Mouse (Mus musculus): Measurements from ENCODE around the gene Dyrk1b. TPM values are rescaled to one million over a fixed set of nuclear protein-coding genes. Genes with fewer than 3 reads are reported as not detected.
"Not testable (repeated sequence)": the region's sequence is repeated elsewhere in the genome, so short reads cannot be mapped to it uniquely, and the experiment has no call there.

Dyrk1b gene
- polyA plus RNA-seq, 1 experiment from 2014 or later = 17.3 TPM

- Histone ChIP-seq H3K4me2 (ENCODE audit: low read length) (no peak overlapping the region), H3K4me3 (replicated peaks; ENCODE audit: low read depth, low read length) (no peak overlapping the region), H3K36me3 (ENCODE audit: control insufficient read depth, insufficient read depth, low read length) (no peaks in the 10 kb centered on the region), H3K27ac (replicated peaks; ENCODE audit: low read depth, low read length) (no peak overlapping the region), H3K27me3 (ENCODE audit: control insufficient read depth, insufficient read depth, low read length) (no peaks in the 10 kb centered on the region), H3K4me1 (ENCODE audit: control insufficient read depth, insufficient read depth, low read length) (no peaks in the 10 kb centered on the region), H3K9ac (replicated peaks; ENCODE audit: low read length) (no peak overlapping the region), H3K9me3 (ENCODE audit: control insufficient read depth, low read length) (no peaks in the 10 kb centered on the region)
- DNase-seq (no peak), ATAC-seq (ENCODE audit: low FRiP score, low TSS enrichment) (no peak)
- WGBS = 80% methylated on average over 4 of the region's 4 CpGs
Observed at GRCm38 (mm10) chr7:28206044-28206600, 26.9 kb downstream of the Dyrk1b start.

- Histone ChIP-seq H3K36me3 (ENCODE audit: control insufficient read depth, insufficient read depth, low read length) (no peaks in the 10 kb centered on the region), H3K9ac (replicated peaks; ENCODE audit: low read length) (peak overlapping the region; percentile 40; the same call in 1 of the 2 replicates), H3K27me3 (ENCODE audit: control insufficient read depth, insufficient read depth, low read length) (no peaks in the 10 kb centered on the region), H3K4me1 (ENCODE audit: control insufficient read depth, insufficient read depth, low read length) (no peaks in the 10 kb centered on the region), H3K27ac (replicated peaks; ENCODE audit: low read depth, low read length) (no peak overlapping the region), H3K9me3 (ENCODE audit: control insufficient read depth, low read length) (no peaks in the 10 kb centered on the region), H3K4me2 (ENCODE audit: low read length) (peak overlapping the region; percentile 58), H3K4me3 (replicated peaks; ENCODE audit: low read depth, low read length) (peak overlapping the region; percentile 26)
- DNase-seq (no peak), ATAC-seq (ENCODE audit: low FRiP score, low TSS enrichment) (no peak)
- WGBS = 52% methylated on average over 12 of the region's 12 CpGs
Observed at GRCm38 (mm10) chr7:28208396-28208987, 29.2 kb downstream of the Dyrk1b start.

- Histone ChIP-seq H3K27ac (replicated peaks; ENCODE audit: low read depth, low read length) (no peak overlapping the region), H3K4me3 (replicated peaks; ENCODE audit: low read depth, low read length) (peak overlapping the region; percentile 26), H3K9me3 (ENCODE audit: control insufficient read depth, low read length) (no peaks in the 10 kb centered on the region), H3K4me2 (ENCODE audit: low read length) (peak overlapping the region; percentile 58), H3K27me3 (ENCODE audit: control insufficient read depth, insufficient read depth, low read length) (no peaks in the 10 kb centered on the region), H3K9ac (replicated peaks; ENCODE audit: low read length) (peak overlapping the region; percentile 40; the same call in 1 of the 2 replicates), H3K4me1 (ENCODE audit: control insufficient read depth, insufficient read depth, low read length) (no peaks in the 10 kb centered on the region), H3K36me3 (ENCODE audit: control insufficient read depth, insufficient read depth, low read length) (no peaks in the 10 kb centered on the region)
- ATAC-seq (ENCODE audit: low FRiP score, low TSS enrichment) (no peak), DNase-seq (peak; percentile 87)
- 58% methylated on average over 19 of the region's 19 CpGs for whole genome bisulfite sequencing
Observed at GRCm38 (mm10) chr7:28208988-28209508, 29.8 kb downstream of the Dyrk1b start.

GRCm38 (mm10) chr7:28210731-28211130, 31.5 kb downstream of the Dyrk1b start:
- Histone ChIP-seq H3K4me3 (replicated peaks; ENCODE audit: low read depth, low read length) (no peak overlapping the region), H3K36me3 (ENCODE audit: control insufficient read depth, insufficient read depth, low read length) (no peaks in the 10 kb centered on the region), H3K27ac (replicated peaks; ENCODE audit: low read depth, low read length) (no peak overlapping the region), H3K4me1 (ENCODE audit: control insufficient read depth, insufficient read depth, low read length) (no peaks in the 10 kb centered on the region), H3K4me2 (ENCODE audit: low read length) (no peak overlapping the region), H3K9ac (replicated peaks; ENCODE audit: low read length) (no peak overlapping the region), H3K9me3 (ENCODE audit: control insufficient read depth, low read length) (no peaks in the 10 kb centered on the region), H3K27me3 (ENCODE audit: control insufficient read depth, insufficient read depth, low read length) (no peaks in the 10 kb centered on the region)
- DNase-seq (no peak), ATAC-seq (ENCODE audit: low FRiP score, low TSS enrichment) (no peak)
- WGBS = 48% methylated on average over 5 of the region's 5 CpGs

- Histone ChIP-seq H3K4me1 (ENCODE audit: control insufficient read depth, insufficient read depth, low read length) (no peaks in the 10 kb centered on the region), H3K4me2 (ENCODE audit: low read length) (no peak overlapping the region), H3K4me3 (replicated peaks; ENCODE audit: low read depth, low read length) (no peak overlapping the region), H3K9ac (replicated peaks; ENCODE audit: low read length) (no peak overlapping the region), H3K27me3 (ENCODE audit: control insufficient read depth, insufficient read depth, low read length) (no peaks in the 10 kb centered on the region), H3K27ac (replicated peaks; ENCODE audit: low read depth, low read length) (no peak overlapping the region), H3K36me3 (ENCODE audit: control insufficient read depth, insufficient read depth, low read length) (no peaks in the 10 kb centered on the region), H3K9me3 (ENCODE audit: control insufficient read depth, low read length) (no peaks in the 10 kb centered on the region)
- ATAC-seq (ENCODE audit: low FRiP score, low TSS enrichment) (no peak), DNase-seq (peak; percentile 34)
- 41% methylated on average over 10 of the region's 10 CpGs for WGBS
Observed at GRCm38 (mm10) chr7:28214142-28214541, 34.9 kb downstream of the Dyrk1b start.

GRCm38 (mm10) chr7:28215950-28216349, 36.7 kb downstream of the Dyrk1b start:
- WGBS = 83% methylated on average over 2 of the region's 2 CpGs
- not testable (repeated sequence) for H3K9me3 ChIP-seq (ENCODE audit: control insufficient read depth, low read length)

GRCm38 (mm10) chr7:28217811-28218210, 38.5 kb downstream of the Dyrk1b start:
- not testable (repeated sequence) for H3K36me3 ChIP-seq (ENCODE audit: control insufficient read depth, insufficient read depth, low read length); H3K4me3 ChIP-seq (replicated peaks; ENCODE audit: low read depth, low read length); H3K9ac ChIP-seq (replicated peaks; ENCODE audit: low read length); DNase-seq; H3K9me3 ChIP-seq (ENCODE audit: control insufficient read depth, low read length); H3K4me2 ChIP-seq (ENCODE audit: low read length); ATAC-seq (ENCODE audit: low FRiP score, low TSS enrichment); H3K27ac ChIP-seq (replicated peaks; ENCODE audit: low read depth, low read length); H3K4me1 ChIP-seq (ENCODE audit: control insufficient read depth, insufficient read depth, low read length); H3K27me3 ChIP-seq (ENCODE audit: control insufficient read depth, insufficient read depth, low read length)
- WGBS = 95% methylated on average over 10 of the region's 13 CpGs

More at GRCm38 (mm10) chr7:28215950-28216349, 36.7 kb downstream of the Dyrk1b start:
- not testable (repeated sequence) for ATAC-seq (ENCODE audit: low FRiP score, low TSS enrichment); H3K4me2 ChIP-seq (ENCODE audit: low read length); H3K9ac ChIP-seq (replicated peaks; ENCODE audit: low read length); H3K4me1 ChIP-seq (ENCODE audit: control insufficient read depth, insufficient read depth, low read length); H3K36me3 ChIP-seq (ENCODE audit: control insufficient read depth, insufficient read depth, low read length); H3K27me3 ChIP-seq (ENCODE audit: control insufficient read depth, insufficient read depth, low read length); DNase-seq; H3K4me3 ChIP-seq (replicated peaks; ENCODE audit: low read depth, low read length); H3K27ac ChIP-seq (replicated peaks; ENCODE audit: low read depth, low read length)

- not testable (repeated sequence) for H3K9me3 ChIP-seq (ENCODE audit: control insufficient read depth, low read length); ATAC-seq (ENCODE audit: low FRiP score, low TSS enrichment); H3K9ac ChIP-seq (replicated peaks; ENCODE audit: low read length); H3K27ac ChIP-seq (replicated peaks; ENCODE audit: low read depth, low read length); H3K27me3 ChIP-seq (ENCODE audit: control insufficient read depth, insufficient read depth, low read length); H3K36me3 ChIP-seq (ENCODE audit: control insufficient read depth, insufficient read depth, low read length); H3K4me3 ChIP-seq (replicated peaks; ENCODE audit: low read depth, low read length); H3K4me2 ChIP-seq (ENCODE audit: low read length); H3K4me1 ChIP-seq (ENCODE audit: control insufficient read depth, insufficient read depth, low read length)
- 87% methylated on average over 20 of the region's 20 CpGs for WGBS
- peak; percentile 58 for DNase-seq
Observed at GRCm38 (mm10) chr7:28218951-28219740, 39.9 kb downstream of the Dyrk1b start.

All from midbrain, embryonic 14.5 days (tissue).